Mouse (Mus musculus) intestine, postnatal 0 days (tissue): Measurements from ENCODE around the gene Nid1. TPM values are rescaled to one million over a fixed set of nuclear protein-coding genes. Genes with fewer than 3 reads are reported as not detected.

Experiments
- ATAC-seq: fragments of 200-750 bp; cut with Nextera tagmentation; 2 replicates; pipeline ENCODE4 v1.8.0; 2017; ENCODE audit warnings: mild to moderate bottlenecking, moderate TSS enrichment, moderate library complexity
- H3K27ac ChIP-seq: fragments of 300-500 bp; sonication (generic); 2 replicates; pipeline ENCODE4 v1.5.1; 2014; ENCODE audit warnings: mild to moderate bottlenecking, low read depth, low read length, moderate library complexity
- H3K27me3 ChIP-seq: fragments of 300-500 bp; sonication (generic); replicated peaks from 2 replicates; pipeline ENCODE4 v1.6.1; 2014; ENCODE audit warnings: low read length, mixed read lengths; ENCODE audit not compliant: control insufficient read depth, insufficient read depth
- H3K36me3 ChIP-seq: fragments of 300-500 bp; sonication (generic); 2 replicates; pipeline ENCODE4 v1.6.1; 2014; ENCODE audit warnings: mild to moderate bottlenecking, moderate library complexity; ENCODE audit not compliant: control insufficient read depth, insufficient read depth
- H3K4me1 ChIP-seq: fragments of 300-500 bp; sonication (generic); replicated peaks from 2 replicates; pipeline ENCODE4 v1.6.1; 2014; ENCODE audit warnings: antibody characterized with exemption, low read length, mixed read lengths; ENCODE audit not compliant: control insufficient read depth, insufficient read depth
- H3K4me2 ChIP-seq: fragments of 300-500 bp; sonication (generic); replicated peaks from 2 replicates; pipeline ENCODE4 v1.6.1; 2014; ENCODE audit warnings: low read depth, mild to moderate bottlenecking, moderate library complexity
- H3K4me3 ChIP-seq: fragments of 300-500 bp; sonication (generic); 2 replicates; pipeline ENCODE4 v1.5.1; 2014; ENCODE audit warnings: low read depth, low read length
- H3K9ac ChIP-seq: fragments of 300-500 bp; sonication (generic); 2 replicates; pipeline ENCODE4 v1.6.1; 2014; ENCODE audit warnings: mild to moderate bottlenecking, low read depth, low read length
- H3K9me3 ChIP-seq: fragments of 300-500 bp; sonication (generic); 2 replicates; pipeline ENCODE4 v1.6.1; 2016; ENCODE audit warnings: mixed run types; ENCODE audit not compliant: control insufficient read depth
- CTCF ChIP-seq: sonication (generic); IDR thresholded peaks from 2 replicates; pipeline ENCODE4 v1.5.1; 2016; ENCODE audit warnings: low read depth, mild to moderate bottlenecking, control low read depth, antibody characterized with exemption, moderate library complexity
- WGBS: fragments of 180-500 bp; shearing (Covaris S2); extraction: QIAGEN DNeasy Blood & Tissue Kit; methylation state at CpG from one replicate; pipeline ENCODE4 v1.1.7; 2014; 5-methylcytosine and 5-hydroxymethylcytosine counted together
- polyA plus RNA-seq: library from polyadenylated mRNA; unstranded; fragments of >200 nt; fragmentation: Nextera tagmentation; extraction: Ambion mirVana; gene quantifications from 2 replicates; pipeline ENCODE4 v1.2.1, GENCODE M21; 2015

The Nid1 gene
- polyA plus RNA-seq, 1 experiment from 2014 or later = 34.8 TPM

DNA sequence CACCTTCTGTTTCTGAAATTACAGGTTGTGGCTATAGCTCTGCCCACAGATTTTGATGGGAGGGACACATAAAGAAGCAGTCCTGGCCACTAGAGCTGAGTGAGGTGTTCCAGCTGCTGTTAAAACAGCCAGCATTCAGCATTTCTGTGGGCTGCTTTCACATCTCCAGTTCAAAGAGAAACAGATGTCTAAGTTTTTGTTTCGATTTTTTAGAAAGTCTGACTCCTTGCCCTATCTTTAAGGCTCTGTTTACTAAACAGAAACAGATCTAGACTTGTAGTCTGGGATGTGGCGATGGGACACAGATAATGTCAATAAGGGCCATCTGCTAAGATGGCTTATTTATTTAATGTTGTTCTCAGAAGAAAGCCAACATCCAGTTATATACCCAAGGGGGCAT, 54.8 kb downstream of the Nid1 start:
- no peaks in the 10 kb centered on the region for H3K4me1 ChIP-seq
- no peak overlapping the region for H3K27ac ChIP-seq
- no peak for TF ChIP-seq CTCF
- H3K4me3 ChIP-seq = no peak overlapping the region
- H3K9me3 ChIP-seq = no peaks in the 10 kb centered on the region
- peaks cover 4% of the 10 kb centered on the region; the same call in 1 of the 2 replicates for H3K36me3 ChIP-seq
- no peak overlapping the region for H3K4me2 ChIP-seq
- no peaks in the 10 kb centered on the region for H3K27me3 ChIP-seq
- no peak overlapping the region for H3K9ac ChIP-seq
- ATAC-seq = no peak
- 51% methylated on average over 2 of the region's 2 CpGs for WGBS

DNA sequence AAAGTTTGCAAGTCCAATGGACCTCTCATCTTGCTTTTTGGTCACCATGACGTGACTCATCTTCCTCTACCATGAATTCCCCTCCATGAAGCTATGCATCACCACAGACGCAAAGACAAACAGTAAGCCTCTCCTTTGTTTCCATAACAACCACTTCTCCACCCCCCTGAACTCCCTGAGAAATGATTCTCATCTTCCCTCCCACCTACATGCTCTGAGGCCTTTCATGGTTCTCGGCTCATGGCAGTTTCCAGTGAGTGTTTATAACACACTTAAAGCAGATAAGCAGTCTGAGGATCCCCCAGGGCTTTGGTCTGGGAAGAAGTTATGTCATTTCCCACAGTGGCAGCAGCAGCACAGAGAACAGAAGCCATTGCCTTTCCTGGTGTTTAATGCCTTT, 56.2 kb downstream of the Nid1 start:
- no peak for ATAC-seq
- no peaks in the 10 kb centered on the region for H3K9me3 ChIP-seq
- H3K9ac ChIP-seq = no peak overlapping the region
- WGBS = 26% methylated on average over 3 of the region's 3 CpGs
- peaks cover 4% of the 10 kb centered on the region; the same call in 1 of the 2 replicates for H3K36me3 ChIP-seq
- no peak overlapping the region for H3K27ac ChIP-seq
- H3K27me3 ChIP-seq = no peaks in the 10 kb centered on the region
- no peaks in the 10 kb centered on the region for H3K4me1 ChIP-seq
- no peak for TF ChIP-seq CTCF
- no peak overlapping the region for H3K4me2 ChIP-seq
- H3K4me3 ChIP-seq = no peak overlapping the region

- TF ChIP-seq CTCF = no peak
- H3K27me3 ChIP-seq = no peaks in the 10 kb centered on the region
- WGBS = 53% methylated on average over 2 of the region's 2 CpGs
- peaks cover 17% of the 10 kb centered on the region for H3K36me3 ChIP-seq
- no peak overlapping the region for H3K9ac ChIP-seq
- ATAC-seq = no peak
- no peaks in the 10 kb centered on the region for H3K9me3 ChIP-seq
- no peaks in the 10 kb centered on the region for H3K4me1 ChIP-seq
- no peak overlapping the region for H3K4me3 ChIP-seq
- no peak overlapping the region for H3K4me2 ChIP-seq
- H3K27ac ChIP-seq = no peak overlapping the region
Measured at GRCm38 (mm10) chr13:13498022-13498421, 60.7 kb downstream of the Nid1 start.

DNA sequence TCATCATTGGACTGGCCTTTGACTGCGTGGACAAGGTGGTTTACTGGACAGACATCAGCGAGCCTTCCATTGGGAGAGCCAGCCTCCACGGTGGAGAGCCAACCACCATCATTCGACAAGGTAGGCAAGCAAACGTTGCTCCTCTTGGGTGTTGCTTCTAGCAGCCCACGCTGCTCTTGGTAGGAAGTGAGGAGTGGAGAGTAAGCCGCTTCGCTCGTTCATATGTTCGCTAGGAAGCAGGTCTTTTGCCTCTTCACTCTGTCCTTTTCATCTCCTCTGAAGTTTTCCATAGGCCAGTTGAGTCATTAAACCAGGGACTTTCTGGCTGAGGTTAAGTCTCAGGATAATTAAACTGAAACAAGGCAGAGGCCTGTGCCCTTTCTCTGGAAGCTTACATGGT, 65.1 kb downstream of the Nid1 start:
- TF ChIP-seq CTCF = no peak

DNA sequence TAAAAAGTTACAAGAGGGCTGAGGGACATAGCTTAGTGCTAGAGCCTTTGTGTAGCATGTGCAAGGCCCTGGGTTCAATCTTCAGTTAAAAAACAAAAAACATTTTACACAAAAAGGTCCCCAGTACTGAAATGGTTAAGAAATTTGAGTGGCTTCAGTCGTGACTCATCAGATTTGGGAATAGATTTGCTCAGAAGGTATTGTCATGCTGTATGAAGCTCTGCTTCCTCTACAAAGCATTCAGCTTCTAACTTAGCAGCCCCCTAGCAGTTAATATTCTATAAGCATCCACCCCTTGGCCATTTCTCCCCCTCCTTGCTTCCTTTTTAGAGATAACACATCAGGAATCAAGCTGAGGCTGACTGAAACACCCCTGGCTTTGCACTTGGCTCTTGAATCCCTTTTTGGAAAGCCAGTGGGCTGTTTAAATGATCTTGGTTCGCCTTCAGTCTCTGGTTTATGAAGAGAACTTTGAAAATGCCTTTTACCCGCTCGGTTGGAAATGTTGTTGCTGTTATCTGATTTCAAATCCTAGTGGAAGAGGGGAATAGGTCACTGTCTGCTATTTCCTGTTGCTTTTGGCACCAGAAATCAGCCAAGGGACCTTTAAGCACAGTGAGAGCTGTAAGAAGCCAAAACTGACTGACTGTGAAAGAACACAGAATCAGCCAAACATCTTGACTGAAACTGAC, 66.5 kb downstream of the Nid1 start:
- H3K27ac ChIP-seq = no peak overlapping the region
- H3K4me3 ChIP-seq = no peak overlapping the region
- ATAC-seq = no peak
- WGBS = 51% methylated on average over 4 of the region's 4 CpGs
- no peak for TF ChIP-seq CTCF
- H3K36me3 ChIP-seq = peaks cover 26% of the 10 kb centered on the region
- H3K9ac ChIP-seq = no peak overlapping the region
- no peak overlapping the region for H3K4me2 ChIP-seq
- H3K27me3 ChIP-seq = no peaks in the 10 kb centered on the region
- no peaks in the 10 kb centered on the region for H3K4me1 ChIP-seq
- no peaks in the 10 kb centered on the region for H3K9me3 ChIP-seq

More for the DNA sequence above, 65.1 kb downstream of the Nid1 start:
- Histone ChIP-seq H3K4me1 (no peaks in the 10 kb centered on the region), H3K27ac (no peak overlapping the region), H3K4me2 (no peak overlapping the region), H3K36me3 (peaks cover 22% of the 10 kb centered on the region), H3K9ac (no peak overlapping the region), H3K4me3 (no peak overlapping the region), H3K9me3 (no peaks in the 10 kb centered on the region), H3K27me3 (no peaks in the 10 kb centered on the region)
- 92% methylated on average over 10 of the region's 10 CpGs for WGBS
- no peak for ATAC-seq

GRCm38 (mm10) chr13:13505063-13505462, 67.7 kb downstream of the Nid1 start:
- no peak for ATAC-seq
- Histone ChIP-seq H3K9me3 (no peaks in the 10 kb centered on the region), H3K9ac (no peak overlapping the region), H3K4me3 (no peak overlapping the region), H3K27ac (no peak overlapping the region), H3K4me1 (no peaks in the 10 kb centered on the region), H3K36me3 (peaks cover 22% of the 10 kb centered on the region), H3K4me2 (no peak overlapping the region), H3K27me3 (no peaks in the 10 kb centered on the region)
- TF ChIP-seq CTCF = no peak
- WGBS = 92% methylated on average over 5 of the region's 5 CpGs
